Mouse (Mus musculus): Measurements from ENCODE around the gene Abt1. TPM values are rescaled to one million over a fixed set of nuclear protein-coding genes. Genes with fewer than 3 reads are reported as not detected.

Abt1 gene
- polyA plus RNA-seq, 1 experiment from 2014 or later, result 8.8 TPM

- 2% methylated on average over 12 of the region's 12 CpGs for WGBS
- H3K27ac ChIP-seq (ENCODE audit: low read depth, low read length), result no peak overlapping the region
- H3K4me3 ChIP-seq (ENCODE audit: low read depth, low read length), result peak overlapping the region; percentile 20
- no peaks in the 10 kb centered on the region for H3K27me3 ChIP-seq (ENCODE audit: control insufficient read depth, insufficient read depth, low read length)
- no peaks in the 10 kb centered on the region for H3K4me1 ChIP-seq (ENCODE audit: control insufficient read depth, insufficient read depth, low read length)
- peak overlapping the region; percentile 51 for H3K4me2 ChIP-seq (ENCODE audit: low read depth, low read length)
- no peak for ATAC-seq (ENCODE audit: low read depth)
- H3K36me3 ChIP-seq (ENCODE audit: control insufficient read depth, insufficient read depth, low read length), result no peaks in the 10 kb centered on the region
- H3K9ac ChIP-seq (replicated peaks; ENCODE audit: low read depth, low read length), result no peak overlapping the region
- H3K9me3 ChIP-seq (ENCODE audit: control insufficient read depth, low read length), result no peaks in the 10 kb centered on the region
These were observed 12.0 kb upstream of the Abt1 start for GRCm38 (mm10) chr13:23435676-23436075.

GRCm38 (mm10) chr13:23435241-23435640 lies 11.6 kb upstream of the Abt1 start:
- 16% methylated on average over 4 of the region's 4 CpGs for WGBS
- no peaks in the 10 kb centered on the region for H3K4me1 ChIP-seq (ENCODE audit: control insufficient read depth, insufficient read depth, low read length)
- ATAC-seq (ENCODE audit: low read depth), result no peak
- H3K27me3 ChIP-seq (ENCODE audit: control insufficient read depth, insufficient read depth, low read length), result no peaks in the 10 kb centered on the region
- peak overlapping the region; percentile 51 for H3K4me2 ChIP-seq (ENCODE audit: low read depth, low read length)
- no peak overlapping the region for H3K27ac ChIP-seq (ENCODE audit: low read depth, low read length)
- H3K4me3 ChIP-seq (ENCODE audit: low read depth, low read length), result peak overlapping the region; percentile 20
- H3K36me3 ChIP-seq (ENCODE audit: control insufficient read depth, insufficient read depth, low read length), result no peaks in the 10 kb centered on the region
- H3K9ac ChIP-seq (replicated peaks; ENCODE audit: low read depth, low read length), result no peak overlapping the region
- H3K9me3 ChIP-seq (ENCODE audit: control insufficient read depth, low read length), result no peaks in the 10 kb centered on the region

- Histone ChIP-seq H3K9ac (replicated peaks; ENCODE audit: low read depth, low read length) (no peak overlapping the region), H3K4me3 (ENCODE audit: low read depth, low read length) (no peak overlapping the region), H3K4me1 (ENCODE audit: control insufficient read depth, insufficient read depth, low read length) (0 out of 2 replicates have a peak, but pooled peaks cover 3% of the 10 kb centered on the region), H3K27me3 (ENCODE audit: control insufficient read depth, insufficient read depth, low read length) (no peaks in the 10 kb centered on the region), H3K9me3 (ENCODE audit: control insufficient read depth, low read length) (no peaks in the 10 kb centered on the region), H3K27ac (ENCODE audit: low read depth, low read length) (no peak overlapping the region), H3K4me2 (ENCODE audit: low read depth, low read length) (no peak overlapping the region), H3K36me3 (ENCODE audit: control insufficient read depth, insufficient read depth, low read length) (no peaks in the 10 kb centered on the region)
- 15% methylated on average over 7 of the region's 7 CpGs for WGBS
- no peak for ATAC-seq (ENCODE audit: low read depth)
These were observed 10.8 kb upstream of the Abt1 start for GRCm38 (mm10) chr13:23434426-23434825.

GRCm38 (mm10) chr13:23433801-23434200 lies 10.1 kb upstream of the Abt1 start:
- H3K4me1 ChIP-seq (ENCODE audit: control insufficient read depth, insufficient read depth, low read length), result 0 out of 2 replicates have a peak, but pooled peaks cover 3% of the 10 kb centered on the region
- H3K9me3 ChIP-seq (ENCODE audit: control insufficient read depth, low read length), result no peaks in the 10 kb centered on the region
- no peak overlapping the region for H3K27ac ChIP-seq (ENCODE audit: low read depth, low read length)
- no peak overlapping the region for H3K4me3 ChIP-seq (ENCODE audit: low read depth, low read length)
- H3K4me2 ChIP-seq (ENCODE audit: low read depth, low read length), result no peak overlapping the region
- no peaks in the 10 kb centered on the region for H3K36me3 ChIP-seq (ENCODE audit: control insufficient read depth, insufficient read depth, low read length)
- no peak for ATAC-seq (ENCODE audit: low read depth)
- H3K9ac ChIP-seq (replicated peaks; ENCODE audit: low read depth, low read length), result no peak overlapping the region
- 56% methylated on average over 5 of the region's 5 CpGs for WGBS
- H3K27me3 ChIP-seq (ENCODE audit: control insufficient read depth, insufficient read depth, low read length), result no peaks in the 10 kb centered on the region

- H3K27me3 ChIP-seq (ENCODE audit: control insufficient read depth, insufficient read depth, low read length), result no peaks in the 10 kb centered on the region
- peak overlapping the region; percentile 63 for H3K4me2 ChIP-seq (ENCODE audit: low read depth, low read length)
- no peaks in the 10 kb centered on the region for H3K9me3 ChIP-seq (ENCODE audit: control insufficient read depth, low read length)
- H3K36me3 ChIP-seq (ENCODE audit: control insufficient read depth, insufficient read depth, low read length), result no peaks in the 10 kb centered on the region
- H3K27ac ChIP-seq (ENCODE audit: low read depth, low read length), result no peak overlapping the region
- peak overlapping the region; percentile 45 for H3K4me3 ChIP-seq (ENCODE audit: low read depth, low read length)
- H3K4me1 ChIP-seq (ENCODE audit: control insufficient read depth, insufficient read depth, low read length), result 0 out of 2 replicates have a peak, but pooled peaks cover 3% of the 10 kb centered on the region
- no peak overlapping the region for H3K9ac ChIP-seq (replicated peaks; ENCODE audit: low read depth, low read length)
- ATAC-seq (ENCODE audit: low read depth), result no peak
- 15% methylated on average over 5 of the region's 5 CpGs for WGBS
These were observed 9.5 kb upstream of the Abt1 start for GRCm38 (mm10) chr13:23433206-23433605.

GRCm38 (mm10) chr13:23432562-23433201 lies 9.0 kb upstream of the Abt1 start:
- Histone ChIP-seq H3K27me3 (ENCODE audit: control insufficient read depth, insufficient read depth, low read length) (no peaks in the 10 kb centered on the region), H3K36me3 (ENCODE audit: control insufficient read depth, insufficient read depth, low read length) (no peaks in the 10 kb centered on the region), H3K4me3 (ENCODE audit: low read depth, low read length) (peak overlapping the region; percentile 45), H3K9ac (replicated peaks; ENCODE audit: low read depth, low read length) (0 out of 2 replicates have a peak overlapping the region, but pooled peaks have one; percentile 2), H3K4me1 (ENCODE audit: control insufficient read depth, insufficient read depth, low read length) (0 out of 2 replicates have a peak, but pooled peaks cover 3% of the 10 kb centered on the region), H3K27ac (ENCODE audit: low read depth, low read length) (no peak overlapping the region), H3K4me2 (ENCODE audit: low read depth, low read length) (peak overlapping the region; percentile 63), H3K9me3 (ENCODE audit: control insufficient read depth, low read length) (no peaks in the 10 kb centered on the region)
- peak; percentile 90 for ATAC-seq (ENCODE audit: low read depth)
- WGBS, result under 1% methylated on average over 28 of the region's 28 CpGs

- under 1% methylated on average over 15 of the region's 15 CpGs for WGBS
- H3K4me1 ChIP-seq (ENCODE audit: control insufficient read depth, insufficient read depth, low read length), result 0 out of 2 replicates have a peak, but pooled peaks cover 3% of the 10 kb centered on the region
- peak overlapping the region; percentile 17; the same call in 1 of the 2 replicates for H3K9ac ChIP-seq (replicated peaks; ENCODE audit: low read depth, low read length)
- H3K36me3 ChIP-seq (ENCODE audit: control insufficient read depth, insufficient read depth, low read length), result no peaks in the 10 kb centered on the region
- H3K27ac ChIP-seq (ENCODE audit: low read depth, low read length), result peak overlapping the region; percentile 80
- ATAC-seq (ENCODE audit: low read depth), result peak; percentile 87
- H3K4me3 ChIP-seq (ENCODE audit: low read depth, low read length), result peak overlapping the region; percentile 45
- peak overlapping the region; percentile 63 for H3K4me2 ChIP-seq (ENCODE audit: low read depth, low read length)
- no peaks in the 10 kb centered on the region for H3K9me3 ChIP-seq (ENCODE audit: control insufficient read depth, low read length)
- no peaks in the 10 kb centered on the region for H3K27me3 ChIP-seq (ENCODE audit: control insufficient read depth, insufficient read depth, low read length)
These were observed 7.7 kb upstream of the Abt1 start for GRCm38 (mm10) chr13:23431351-23431771.

GRCm38 (mm10) chr13:23430734-23431133 lies 7.1 kb upstream of the Abt1 start:
- Histone ChIP-seq H3K27me3 (ENCODE audit: control insufficient read depth, insufficient read depth, low read length) (no peaks in the 10 kb centered on the region), H3K9ac (replicated peaks; ENCODE audit: low read depth, low read length) (peak overlapping the region; percentile 37; the same call in 1 of the 2 replicates), H3K4me3 (ENCODE audit: low read depth, low read length) (peak overlapping the region; percentile 45), H3K9me3 (ENCODE audit: control insufficient read depth, low read length) (no peaks in the 10 kb centered on the region), H3K36me3 (ENCODE audit: control insufficient read depth, insufficient read depth, low read length) (no peaks in the 10 kb centered on the region), H3K4me1 (ENCODE audit: control insufficient read depth, insufficient read depth, low read length) (0 out of 2 replicates have a peak, but pooled peaks cover 3% of the 10 kb centered on the region), H3K4me2 (ENCODE audit: low read depth, low read length) (peak overlapping the region; percentile 63), H3K27ac (ENCODE audit: low read depth, low read length) (peak overlapping the region; percentile 80)
- WGBS, result under 1% methylated on average over 17 of the region's 17 CpGs
- ATAC-seq (ENCODE audit: low read depth), result peak; percentile 69

GRCm38 (mm10) chr13:23429771-23430380 lies 6.2 kb upstream of the Abt1 start:
- Histone ChIP-seq H3K27ac (ENCODE audit: low read depth, low read length) (peak overlapping the region; percentile 80; the same call in 1 of the 2 replicates), H3K9ac (replicated peaks; ENCODE audit: low read depth, low read length) (peak overlapping the region; percentile 37; the same call in 1 of the 2 replicates), H3K4me3 (ENCODE audit: low read depth, low read length) (peak overlapping the region; percentile 45), H3K36me3 (ENCODE audit: control insufficient read depth, insufficient read depth, low read length) (no peaks in the 10 kb centered on the region), H3K27me3 (ENCODE audit: control insufficient read depth, insufficient read depth, low read length) (no peaks in the 10 kb centered on the region), H3K4me2 (ENCODE audit: low read depth, low read length) (peak overlapping the region; percentile 63), H3K9me3 (ENCODE audit: control insufficient read depth, low read length) (no peaks in the 10 kb centered on the region), H3K4me1 (ENCODE audit: control insufficient read depth, insufficient read depth, low read length) (0 out of 2 replicates have a peak, but pooled peaks cover 3% of the 10 kb centered on the region)
- 44% methylated on average over 10 of the region's 10 CpGs for WGBS
- no peak for ATAC-seq (ENCODE audit: low read depth)

Measured in neural tube, embryonic 14.5 days (tissue).